Mouse (Mus musculus) common myeloid progenitor, adult 5-6 weeks (primary cell): ENCODE data around the gene Armc9. TPM values are rescaled to one million over a fixed set of nuclear protein-coding genes. Genes with fewer than 3 reads are reported as not detected.

ENCODE experiments used
- ATAC-seq: replicated peaks from 2 replicates; pipeline ENCODE4 v1.8.0; 2016; ENCODE audit warnings: low read depth, mild to moderate bottlenecking, moderate TSS enrichment, inconsistent platforms; ENCODE audit not compliant: poor library complexity, severe bottlenecking
- total RNA-seq: library from RNA; stranded (forward); fragments of 200-1000, 187-1606 nt; gene quantifications from 2 replicates; pipeline ENCODE4 v1.2.3, GENCODE M21; 2017

The Armc9 gene
- total RNA-seq: 10.6 and 20.7 TPM in 2 replicates

DNA sequence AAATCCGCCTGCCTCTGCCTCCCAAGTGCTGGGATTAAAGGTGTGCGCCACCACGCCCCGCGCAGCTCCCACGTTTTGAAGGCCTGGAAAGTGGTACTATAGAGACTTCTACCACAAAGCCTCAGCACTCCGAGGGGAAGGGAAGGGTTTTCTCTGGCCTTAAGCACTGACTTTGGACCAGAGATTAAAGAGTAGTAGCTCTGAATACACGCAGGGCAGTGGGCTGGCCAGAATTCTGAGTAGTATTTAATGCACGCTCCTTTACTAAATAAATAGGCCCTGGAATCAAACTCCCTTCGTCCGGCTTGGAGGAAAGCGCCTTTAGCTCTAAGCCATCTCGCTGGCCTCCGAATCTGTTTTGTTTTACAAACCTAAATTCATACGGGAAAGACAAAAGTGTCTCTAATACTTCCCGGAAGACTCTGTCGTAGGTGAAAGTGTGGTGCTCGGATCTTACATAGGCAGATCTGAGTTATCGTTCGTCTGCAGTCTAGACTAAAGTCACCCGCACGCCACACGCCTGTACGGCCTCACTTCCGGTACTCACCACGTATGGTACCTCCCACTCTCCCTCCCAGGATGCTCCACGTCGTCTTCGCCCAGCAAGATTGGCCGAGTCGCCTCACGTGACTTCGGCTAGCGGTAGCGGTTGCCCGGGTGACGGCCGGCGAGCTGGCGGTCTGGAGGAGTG lies at the start of gene Armc9:
Armc9 (plus strand) TSS at position 648 of the 691 bp plus-strand sequence.
- ATAC-seq: peak; percentile 99

DNA sequence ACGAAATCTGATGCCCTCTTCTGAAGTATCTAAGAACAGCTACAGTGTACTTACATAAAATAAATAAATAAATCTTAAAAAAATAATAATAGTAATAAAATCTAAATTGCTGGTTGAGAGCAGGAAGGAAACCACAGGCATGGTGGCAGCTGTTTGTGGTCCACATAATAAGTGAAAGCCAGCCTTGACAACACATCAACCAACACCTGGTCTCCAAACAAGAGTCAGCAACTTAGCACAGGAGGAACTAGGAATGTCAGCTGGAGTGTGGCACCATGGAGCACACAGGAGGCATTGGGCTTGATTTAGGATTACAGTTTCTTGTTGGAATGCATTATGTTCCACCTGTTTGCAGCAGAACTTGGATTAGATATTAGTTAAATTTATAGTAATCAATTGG lies 49.5 kb upstream of the Armc9 start:
- no peak for ATAC-seq

DNA sequence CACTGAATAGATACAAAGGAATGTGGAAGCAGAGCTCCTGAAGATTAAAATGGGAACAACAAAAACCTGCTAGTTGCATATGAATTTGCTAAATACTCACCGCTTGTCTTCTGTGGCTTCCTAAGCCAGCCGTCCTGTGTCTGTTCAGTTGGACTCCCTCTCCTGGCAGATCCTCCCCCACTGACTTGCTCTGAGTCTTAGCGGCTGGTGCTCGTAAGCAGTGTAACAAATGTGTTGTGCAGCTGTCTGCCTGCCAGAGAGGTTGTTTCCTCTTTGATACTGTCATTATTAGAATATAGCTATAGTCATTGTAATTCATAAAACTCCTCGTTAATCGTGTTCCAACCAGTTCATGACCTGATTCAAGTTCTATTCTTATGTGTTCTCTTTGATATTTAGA lies 42.8 kb upstream of the Armc9 start, which contains the start of gene Htr2b:
Htr2b (minus strand) TSS at position 192 of the 400 bp plus-strand sequence.
- ATAC-seq: no peak

DNA sequence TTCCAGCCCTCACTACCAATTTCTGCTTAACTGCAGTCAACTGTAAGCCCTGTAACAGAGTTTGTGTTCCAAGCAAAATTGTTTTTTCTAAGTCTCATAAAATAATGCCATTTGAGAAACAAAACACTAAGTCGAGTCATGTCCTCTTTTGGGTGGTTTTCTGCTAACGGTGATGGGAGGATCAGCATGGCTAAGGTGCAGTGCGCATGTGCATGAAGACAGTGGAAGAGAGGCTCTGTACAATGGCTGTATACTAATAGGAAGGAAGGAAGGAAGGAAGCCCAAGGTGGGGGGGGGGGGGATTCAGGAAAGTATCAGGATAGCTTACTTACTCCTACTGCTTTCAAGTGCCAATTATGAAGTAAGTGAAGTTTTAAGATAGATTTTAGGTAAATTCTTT lies 40.4 kb upstream of the Armc9 start:
- no peak for ATAC-seq

DNA sequence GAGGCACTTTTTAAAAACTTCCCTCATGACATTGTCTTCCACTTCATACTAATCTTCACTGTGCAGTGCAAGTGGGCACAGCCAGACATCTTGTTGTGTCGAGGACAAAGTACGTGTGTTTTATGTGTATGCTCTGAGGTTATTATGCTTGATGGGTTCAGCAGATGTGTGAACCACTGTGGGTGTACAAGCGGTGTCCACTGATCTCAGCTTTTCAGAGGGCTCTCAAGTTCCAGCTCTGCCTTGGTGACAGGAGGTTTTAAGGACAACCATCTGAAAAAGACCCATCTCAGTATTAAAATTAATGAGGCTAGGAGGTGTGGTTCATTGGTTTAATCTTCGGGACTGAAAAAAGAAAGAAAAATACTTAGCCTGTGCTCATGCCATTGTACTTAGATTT lies 35.0 kb upstream of the Armc9 start:
- ATAC-seq: no peak

DNA sequence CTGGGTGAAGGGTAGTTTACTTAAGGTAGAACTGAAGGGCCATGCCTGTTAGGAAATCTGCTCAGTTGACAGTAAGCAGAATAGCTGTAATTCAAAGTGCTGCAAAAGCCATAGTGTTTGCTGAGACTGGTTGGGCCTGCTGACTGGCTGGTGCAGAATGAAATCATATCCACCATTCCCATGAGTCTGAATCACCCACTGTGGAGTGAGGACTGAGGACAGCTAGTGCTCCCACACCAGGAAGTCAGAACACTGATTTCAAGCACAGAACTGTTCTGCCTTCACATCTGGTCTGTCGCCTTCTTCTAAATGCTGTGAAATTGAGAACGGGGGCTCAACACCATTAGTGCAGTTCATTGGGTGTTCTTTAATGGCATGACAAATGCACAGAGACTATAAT lies 28.5 kb upstream of the Armc9 start:
- ATAC-seq: no peak

DNA sequence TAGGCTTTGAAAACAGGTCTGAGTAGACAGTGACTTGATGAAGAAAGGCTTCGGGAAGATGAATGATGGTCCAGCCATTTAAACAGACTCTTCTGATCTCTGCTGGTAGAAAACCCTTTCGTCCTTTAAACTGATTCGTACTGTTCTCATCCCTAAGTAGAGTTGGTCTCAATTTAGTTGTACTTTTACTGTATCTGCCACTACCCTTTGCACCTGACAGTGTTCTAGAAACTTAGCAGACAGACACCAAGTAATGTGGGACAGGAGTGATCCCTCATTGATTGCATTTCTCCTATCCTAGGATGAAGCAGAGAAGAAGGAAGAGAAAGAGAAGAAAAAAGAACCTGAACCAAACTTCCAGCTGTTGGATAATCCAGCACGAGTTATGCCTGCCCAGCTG lies 21.2 kb upstream of the Armc9 start, which contains the start of gene Gm21972:
Gm21972 (plus strand) TSS at position 301 of the 400 bp plus-strand sequence.
- no peak for ATAC-seq

DNA sequence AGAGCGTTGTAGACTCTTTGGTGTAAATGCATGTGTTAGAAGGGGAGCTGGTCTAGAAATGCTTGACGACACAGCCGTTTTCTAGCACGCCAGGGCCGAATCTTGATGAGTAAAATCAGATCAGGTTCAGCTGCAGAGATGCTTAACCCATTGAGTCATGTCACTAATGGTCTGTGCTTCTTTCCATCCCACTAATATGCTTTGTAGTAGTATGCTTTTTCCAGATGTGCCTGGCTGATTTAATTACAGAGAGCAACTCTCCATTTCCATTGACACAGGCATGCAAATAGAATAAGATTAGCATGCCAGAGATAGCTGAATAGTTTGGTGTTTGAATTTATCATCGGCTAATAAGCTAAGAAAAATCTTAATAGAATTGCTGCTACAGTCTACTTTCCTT lies 19.3 kb upstream of the Armc9 start:
- no peak for ATAC-seq

DNA sequence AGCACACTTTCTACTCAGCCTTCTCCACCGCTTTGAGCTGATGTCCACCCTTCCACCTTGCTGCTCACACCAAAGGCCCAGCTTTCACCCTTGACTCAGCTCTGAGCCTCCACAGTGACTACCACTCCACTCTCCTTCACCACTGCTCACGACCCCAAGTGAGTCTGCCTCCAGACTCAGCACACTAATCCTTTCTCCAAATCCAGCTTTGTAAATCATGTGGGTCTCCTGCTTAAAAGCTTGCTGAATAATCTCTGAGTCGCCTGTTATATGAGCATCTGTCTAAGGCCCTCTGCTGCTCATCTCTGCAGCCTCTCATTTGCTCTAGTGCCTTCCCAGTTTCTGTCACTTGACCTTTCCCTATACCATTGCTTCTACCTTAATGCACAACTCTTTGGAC lies 13.5 kb upstream of the Armc9 start:
- no peak for ATAC-seq

DNA sequence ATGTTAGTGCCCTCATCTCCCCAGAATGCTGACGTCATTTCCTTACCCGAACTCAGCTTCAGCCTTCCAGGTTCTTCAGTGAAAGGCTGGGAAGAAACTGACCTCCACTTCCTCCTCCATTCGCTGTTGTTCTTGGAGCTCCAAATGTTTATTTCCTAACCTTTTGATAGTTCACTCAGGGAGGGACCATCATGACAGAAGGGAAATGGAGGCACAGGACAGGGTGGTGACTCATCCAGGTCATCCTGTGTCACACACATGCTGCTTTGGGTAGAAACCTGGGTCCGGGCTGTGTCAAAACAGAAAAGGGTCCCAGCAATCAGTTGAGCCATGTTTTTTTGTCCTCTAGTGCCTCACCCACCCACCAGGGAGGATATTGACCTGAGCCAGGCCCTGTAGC lies 11.4 kb upstream of the Armc9 start:
- no peak for ATAC-seq

DNA sequence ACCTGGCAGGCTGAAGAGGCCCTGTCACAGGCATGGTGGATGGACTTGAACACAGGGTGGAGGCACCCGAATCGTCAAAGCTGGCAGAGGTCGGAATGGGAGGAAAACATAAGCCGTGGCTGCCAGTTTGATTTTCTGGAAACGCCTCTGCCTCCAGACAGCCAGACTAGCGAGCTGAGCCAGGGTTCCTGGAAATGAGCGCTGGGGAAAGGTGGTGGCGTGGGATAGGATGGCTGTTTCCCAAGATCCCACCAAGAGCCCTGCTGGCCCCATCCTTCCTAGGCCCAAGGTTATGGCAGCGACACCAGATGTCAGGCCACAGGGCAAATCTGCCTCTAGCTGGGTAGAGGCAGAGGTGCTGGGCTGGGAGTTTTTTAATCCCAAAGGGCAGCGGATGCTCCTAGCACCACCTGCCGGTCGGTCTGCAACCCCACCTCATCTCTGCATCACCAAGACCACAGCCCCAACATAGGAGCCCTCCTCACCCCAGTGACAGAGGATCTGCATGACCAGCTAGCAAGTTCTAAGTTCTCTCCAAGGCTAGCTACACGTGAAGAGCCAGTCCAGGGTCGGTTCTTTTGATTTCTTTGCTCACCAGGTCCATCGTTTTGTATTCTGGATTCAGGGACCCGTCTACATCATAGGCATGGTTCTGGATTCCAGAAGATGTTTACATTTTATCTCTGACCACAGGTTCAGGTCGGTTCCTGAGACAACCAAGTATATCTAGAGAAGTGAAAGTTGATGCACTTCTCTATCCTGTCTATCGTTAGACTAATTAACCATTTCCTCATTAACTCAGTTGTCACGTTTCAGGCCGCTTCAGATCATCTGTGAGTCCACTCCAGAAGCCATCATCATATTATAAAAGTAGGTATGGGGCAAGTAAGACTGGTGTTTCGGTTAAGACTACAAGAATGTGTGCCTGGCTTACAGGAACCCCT lies 10.3 kb upstream of the Armc9 start:
- peak; percentile 55 for ATAC-seq

DNA sequence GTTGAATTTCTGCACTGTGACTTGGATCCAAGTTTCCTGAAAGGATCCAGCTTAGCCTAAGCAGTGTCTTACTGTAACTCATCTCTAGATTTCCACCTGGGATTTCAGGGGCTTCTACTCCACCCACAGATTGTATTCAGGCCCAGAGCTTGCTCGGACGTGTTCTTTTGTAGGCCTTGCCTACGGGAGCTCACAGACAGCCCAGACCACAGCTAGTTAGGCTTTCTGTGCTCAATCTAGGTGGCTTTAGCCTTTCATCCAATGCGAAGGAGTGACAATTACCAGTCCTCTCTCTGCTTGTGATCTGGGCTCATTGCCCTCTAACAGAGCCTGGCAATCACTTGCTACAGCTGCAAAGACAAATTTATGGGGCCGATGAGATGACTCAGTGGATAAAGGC lies 8.3 kb upstream of the Armc9 start:
- ATAC-seq: no peak

DNA sequence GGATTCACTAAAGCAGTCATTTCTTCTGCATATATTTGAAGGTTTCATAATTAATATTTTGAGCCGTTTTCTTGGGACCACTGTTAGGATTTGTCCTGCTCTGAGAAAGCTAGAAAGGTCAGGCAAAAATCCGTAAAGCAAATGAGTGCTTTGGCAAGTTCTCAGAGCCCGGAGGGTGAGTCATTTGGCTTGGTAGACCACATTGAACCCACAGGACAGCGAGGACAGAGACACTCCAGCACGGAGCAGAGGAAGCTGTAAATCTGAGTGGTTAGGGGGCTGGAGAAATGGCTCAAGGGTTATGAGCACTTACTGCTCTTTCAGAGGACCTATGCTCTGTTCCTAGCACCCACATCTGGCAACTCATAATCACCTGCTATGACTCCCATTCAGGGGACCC lies 7.0 kb upstream of the Armc9 start:
- peak; percentile 64 for ATAC-seq

DNA sequence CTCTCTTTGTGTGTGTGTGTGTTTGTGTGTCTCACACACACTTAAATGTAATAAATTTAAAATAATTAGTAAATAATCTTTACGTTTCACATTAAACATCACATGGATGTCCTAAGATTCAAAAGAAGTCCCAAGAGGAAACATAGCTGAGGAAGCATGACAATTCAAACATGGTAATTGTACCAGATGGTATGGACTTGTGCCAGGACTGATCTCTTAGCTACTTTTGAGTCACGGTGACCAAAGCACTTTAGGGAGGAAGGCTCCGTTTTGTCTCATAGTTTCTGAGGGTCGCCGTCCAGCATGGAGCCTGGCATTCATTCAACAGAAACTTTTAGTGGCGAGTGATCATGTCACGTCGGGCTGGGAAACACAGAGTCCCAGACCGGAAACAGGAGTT lies 6.4 kb upstream of the Armc9 start:
- ATAC-seq: no peak

DNA sequence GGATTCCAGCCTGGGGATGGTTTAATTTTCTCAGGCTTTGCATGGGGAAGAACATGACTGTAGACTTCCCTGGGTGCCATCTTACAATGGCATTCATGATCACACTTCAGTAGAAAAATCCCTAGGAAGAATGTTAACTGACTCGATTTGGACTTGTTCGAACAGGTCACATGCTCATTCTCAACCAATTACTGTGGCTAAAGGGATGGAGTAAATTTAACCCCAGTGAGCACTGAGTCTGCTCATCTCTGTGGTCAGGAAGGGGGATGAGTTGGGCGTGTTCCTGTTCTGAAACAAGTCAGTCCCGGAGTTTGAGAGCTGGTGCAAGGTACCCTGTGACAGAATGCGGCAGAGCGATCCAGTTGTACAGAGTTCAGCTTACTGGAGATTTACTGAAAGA lies 3.7 kb upstream of the Armc9 start:
- no peak for ATAC-seq

DNA sequence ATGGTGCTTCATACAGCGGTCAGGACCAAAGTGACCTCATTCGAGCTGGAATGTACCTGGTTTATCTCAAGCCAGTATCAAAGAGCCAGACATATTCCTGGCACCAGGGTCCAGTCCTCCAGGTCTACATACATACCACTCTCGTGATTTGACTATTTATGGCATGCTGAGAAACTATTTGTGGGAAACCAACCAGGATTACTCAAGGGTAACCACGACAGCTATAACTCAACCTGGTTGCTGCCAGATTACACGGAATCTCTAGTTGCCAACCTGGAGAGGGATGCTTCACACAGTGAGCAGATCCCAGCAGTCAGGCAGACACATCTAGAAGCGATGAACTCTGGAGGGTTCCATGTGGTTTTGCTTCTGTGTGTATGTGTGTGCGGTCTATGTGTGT lies 3.2 kb upstream of the Armc9 start:
- no peak for ATAC-seq

DNA sequence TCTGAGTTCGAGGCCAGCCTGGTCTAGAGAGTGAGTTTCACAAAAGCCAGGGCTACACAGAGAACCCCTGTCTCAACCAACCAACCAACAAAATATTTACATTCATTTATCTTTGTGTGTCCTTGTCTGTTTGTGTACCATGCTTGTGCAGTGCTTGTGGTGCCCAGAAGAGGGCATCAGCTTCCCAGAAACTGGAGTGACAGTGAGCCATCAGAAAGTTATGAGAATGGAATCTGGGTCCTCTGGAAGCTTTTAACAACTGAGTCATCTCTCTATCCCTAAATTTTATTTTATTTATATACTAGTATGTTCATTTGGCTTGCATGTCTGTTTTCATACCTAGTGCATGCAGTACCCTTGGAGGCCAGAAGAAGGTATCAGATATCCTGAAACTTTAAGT lies 2.0 kb upstream of the Armc9 start:
- ATAC-seq: no peak

DNA sequence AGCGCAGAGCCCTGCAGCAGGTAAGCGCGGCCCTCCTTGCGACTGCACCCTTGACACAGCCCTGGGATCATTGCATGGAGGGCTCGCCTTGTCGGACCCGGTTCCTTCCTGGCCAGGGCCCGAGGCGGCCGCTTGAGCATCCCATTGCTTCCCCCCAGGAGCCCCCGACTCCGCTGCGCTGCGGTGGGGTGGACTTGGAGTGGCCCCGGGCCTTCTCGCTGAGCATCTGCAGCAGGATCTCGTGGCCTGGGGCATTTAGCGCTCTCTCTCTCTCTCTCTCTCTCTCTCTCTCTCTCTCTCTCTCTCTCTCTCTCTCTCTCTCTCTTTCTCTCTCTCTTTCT lies 214 bp downstream of the Armc9 start:
- no peak for ATAC-seq

DNA sequence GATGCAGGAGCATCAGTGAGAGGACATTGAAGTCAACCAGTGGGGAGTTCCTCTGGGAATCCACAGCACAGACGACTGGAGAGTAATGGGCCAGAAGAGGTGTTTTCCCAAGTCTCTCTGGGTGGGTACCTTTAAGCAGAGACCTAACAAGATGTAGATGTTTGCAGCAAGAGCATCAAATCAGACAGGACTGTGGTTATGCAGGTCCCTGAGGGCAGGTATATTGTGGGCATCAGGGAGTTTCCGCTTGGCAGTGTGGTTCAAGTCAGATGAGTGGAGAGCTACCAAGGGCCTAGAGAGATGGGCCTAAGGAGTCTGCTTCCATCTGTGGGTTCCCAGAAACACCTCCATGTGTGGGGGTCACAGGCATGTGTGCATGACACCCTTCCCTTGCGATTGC lies 1.5 kb downstream of the Armc9 start:
- ATAC-seq: no peak

DNA sequence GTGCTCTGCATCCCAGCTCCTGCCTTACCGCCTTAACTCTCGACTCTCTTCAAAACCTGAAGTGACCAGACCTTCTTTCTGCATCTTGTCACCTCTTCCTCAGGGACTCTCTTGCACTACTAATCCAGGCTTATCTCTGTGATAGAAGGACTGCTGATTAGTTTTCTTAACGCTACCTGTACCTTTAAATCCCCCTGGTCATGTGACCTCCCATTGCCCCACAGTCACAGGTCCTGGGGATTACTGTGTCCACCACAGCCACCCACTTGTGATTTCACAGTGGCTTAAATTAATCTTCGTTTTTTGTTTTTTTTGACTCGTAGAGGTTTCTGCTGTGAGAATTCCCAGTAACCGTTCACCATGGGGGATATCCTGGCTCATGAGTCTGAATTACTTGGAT lies 2.0 kb downstream of the Armc9 start:
- no peak for ATAC-seq

DNA sequence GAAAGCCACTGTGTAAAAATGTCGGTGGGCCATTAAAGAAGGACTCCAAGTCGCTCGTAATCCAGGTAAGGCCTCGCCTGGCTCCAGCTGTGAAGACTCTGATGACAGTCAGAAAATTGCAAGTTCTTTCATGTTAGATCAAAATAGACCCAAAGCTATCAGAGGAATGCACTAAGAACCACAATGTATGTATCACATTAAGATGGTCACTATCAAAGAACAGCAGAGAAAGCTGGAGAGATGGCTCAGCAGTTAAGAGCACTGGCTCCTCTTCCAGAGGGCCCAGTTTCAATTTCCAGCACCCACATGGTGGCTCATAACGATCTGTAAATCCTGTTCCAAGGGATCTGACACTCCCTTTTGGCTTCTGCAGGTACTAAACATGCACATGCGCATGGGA lies 5.5 kb downstream of the Armc9 start:
- ATAC-seq: 0 out of 2 replicates have a peak, but pooled peaks have one; percentile 23
